Mouse (Mus musculus): ENCODE measurements around the gene Glg1. TPM values are rescaled to one million over a fixed set of nuclear protein-coding genes. Genes with fewer than 3 reads are reported as not detected.
"Not testable (repeated sequence)": the region's sequence is repeated elsewhere in the genome, so short reads cannot be mapped to it uniquely, and the experiment has no call there.

The Glg1 gene
- 65.2 and 75.4 TPM in 2 replicates for polyA plus RNA-seq (2015; fragmentation: Nextera tagmentation; extraction: Ambion mirVana)

DNA sequence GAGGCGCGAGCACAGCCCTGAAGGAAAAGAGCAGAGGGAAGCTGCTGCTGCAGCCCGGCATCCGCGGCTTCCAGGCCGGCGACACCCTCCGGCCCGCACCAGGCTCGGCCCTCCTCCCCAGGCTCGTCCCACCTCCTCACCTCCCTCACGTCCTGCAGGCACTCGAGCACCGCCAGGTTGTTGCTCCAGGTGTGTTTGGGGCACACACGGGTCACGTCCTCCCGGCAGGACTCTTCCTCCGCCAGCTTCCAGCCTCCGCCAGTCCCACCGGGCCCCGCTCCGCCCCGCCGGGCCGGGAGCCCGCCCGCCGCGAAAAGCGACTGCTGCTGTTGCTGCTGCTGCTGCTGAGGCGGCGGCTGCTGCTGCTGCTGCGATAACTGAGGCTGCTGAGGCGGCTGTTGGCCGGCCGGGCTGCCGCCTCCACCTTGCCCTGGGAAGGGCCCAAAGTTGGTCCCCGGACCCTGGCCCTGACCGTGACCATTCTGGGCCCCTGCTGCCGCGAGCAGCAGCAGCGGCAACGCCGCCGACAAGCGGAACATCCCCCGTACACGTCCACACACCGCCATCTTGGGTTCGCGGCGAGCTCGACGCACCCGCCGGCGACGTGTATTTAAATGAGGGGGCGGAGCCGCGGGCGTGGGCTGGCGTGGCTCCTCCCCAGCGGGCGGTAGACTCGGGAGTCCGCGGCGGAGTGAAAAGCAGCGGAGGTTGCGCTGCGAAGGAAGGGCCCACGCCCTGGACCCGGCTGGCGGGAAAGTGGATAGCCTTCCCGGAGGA, at the start of gene Glg1:
Gene Glg1 (minus strand): TSS at position 586 of the 777 bp plus-strand sequence.
- Histone ChIP-seq H3K4me2 (peak within 1 kb of the TSS; percentile 49), H3K4me1 (peaks cover 2% of the 10 kb centered on the region; the same call in 1 of the 2 replicates), H3K36me3 (no peaks in the 10 kb centered on the region), H3K27me3 (no peaks in the 10 kb centered on the region), H3K9me3 (no peaks in the 10 kb centered on the region), H3K4me3 (peak within 1 kb of the TSS; percentile 68), H3K27ac (peak within 1 kb of the TSS; percentile 100), H3K9ac (peak within 1 kb of the TSS; percentile 80)
- WGBS = under 1% methylated on average over 75 of the region's 76 CpGs
- peak; percentile 93 for ATAC-seq (ENCODE audit: insufficient number of reproducible peaks, low FRiP score, low TSS enrichment, low read depth)

DNA sequence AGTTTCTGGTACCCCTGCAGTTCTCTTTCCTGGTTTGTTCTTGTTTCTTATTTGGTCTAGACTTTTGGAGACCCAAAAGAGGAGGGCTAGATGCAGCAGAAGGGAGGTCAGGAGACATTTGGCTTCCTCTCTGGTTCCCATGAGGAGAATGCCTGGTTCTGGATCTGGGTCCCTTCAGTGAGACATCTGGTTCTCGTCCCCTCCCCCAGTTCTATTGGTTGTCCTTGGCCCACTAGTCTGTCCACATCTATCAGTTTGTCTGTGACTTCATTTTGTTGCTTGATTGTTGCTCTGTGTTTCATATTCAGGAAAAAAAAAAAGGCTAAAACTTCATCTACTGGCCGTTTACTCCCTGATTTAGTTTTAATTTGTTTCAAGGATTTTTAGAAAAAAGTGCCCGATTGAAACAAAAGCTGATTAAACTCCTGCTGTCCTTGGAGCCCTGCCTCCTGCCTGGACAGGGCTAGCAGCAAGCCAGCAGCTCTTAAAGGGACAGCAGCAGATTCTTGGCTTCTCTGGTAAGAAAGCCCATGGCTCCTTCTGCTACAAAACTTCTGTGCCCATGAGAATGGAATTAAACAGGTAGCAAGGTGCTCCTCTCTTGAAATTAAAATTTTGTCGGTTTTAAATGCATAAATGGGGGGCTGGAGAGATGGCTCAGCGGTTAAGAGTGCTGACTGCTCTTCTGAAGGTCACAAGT, 46.2 kb upstream of the Glg1 start:
- 29% methylated on average over 5 of the region's 5 CpGs for WGBS
- no peaks in the 10 kb centered on the region for H3K27me3 ChIP-seq
- no peak for ATAC-seq (ENCODE audit: insufficient number of reproducible peaks, low FRiP score, low TSS enrichment, low read depth)

DNA sequence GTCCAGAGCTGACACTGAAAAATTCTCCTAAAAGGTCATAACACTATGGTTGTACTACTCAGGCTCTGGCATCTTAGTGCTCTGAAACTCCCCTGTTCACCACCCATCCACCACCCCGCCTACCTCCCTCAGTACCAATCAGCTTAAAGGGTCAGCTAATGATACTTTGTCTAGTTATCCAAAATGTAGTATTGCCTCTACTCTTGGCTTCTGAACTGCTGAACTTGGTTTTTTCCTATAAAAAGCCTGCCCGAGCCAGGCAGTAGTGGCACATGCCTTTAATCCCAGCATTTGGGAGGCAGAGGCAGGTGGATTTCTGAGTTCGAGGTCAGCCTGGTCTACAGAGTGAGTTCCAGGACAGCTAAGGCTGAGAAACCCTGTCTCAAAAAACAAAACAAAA, 45.3 kb upstream of the Glg1 start:
- Histone ChIP-seq H3K4me2 (no peak overlapping the region), H3K4me3 (no peak overlapping the region), H3K27ac (no peak overlapping the region), H3K36me3 (no peaks in the 10 kb centered on the region), H3K4me1 (no peaks in the 10 kb centered on the region), H3K9me3 (no peaks in the 10 kb centered on the region), H3K9ac (no peak overlapping the region), H3K27me3 (no peaks in the 10 kb centered on the region)
- ATAC-seq (ENCODE audit: insufficient number of reproducible peaks, low FRiP score, low TSS enrichment, low read depth) = no peak
- WGBS = 89% methylated on average over 3 of the region's 3 CpGs

More for the DNA sequence above, 46.2 kb upstream of the Glg1 start:
- no peak overlapping the region for H3K4me2 ChIP-seq
- H3K9ac ChIP-seq = no peak overlapping the region
- no peaks in the 10 kb centered on the region for H3K4me1 ChIP-seq
- no peak overlapping the region for H3K4me3 ChIP-seq
- no peaks in the 10 kb centered on the region for H3K9me3 ChIP-seq
- H3K36me3 ChIP-seq = no peaks in the 10 kb centered on the region
- H3K27ac ChIP-seq = no peak overlapping the region

DNA sequence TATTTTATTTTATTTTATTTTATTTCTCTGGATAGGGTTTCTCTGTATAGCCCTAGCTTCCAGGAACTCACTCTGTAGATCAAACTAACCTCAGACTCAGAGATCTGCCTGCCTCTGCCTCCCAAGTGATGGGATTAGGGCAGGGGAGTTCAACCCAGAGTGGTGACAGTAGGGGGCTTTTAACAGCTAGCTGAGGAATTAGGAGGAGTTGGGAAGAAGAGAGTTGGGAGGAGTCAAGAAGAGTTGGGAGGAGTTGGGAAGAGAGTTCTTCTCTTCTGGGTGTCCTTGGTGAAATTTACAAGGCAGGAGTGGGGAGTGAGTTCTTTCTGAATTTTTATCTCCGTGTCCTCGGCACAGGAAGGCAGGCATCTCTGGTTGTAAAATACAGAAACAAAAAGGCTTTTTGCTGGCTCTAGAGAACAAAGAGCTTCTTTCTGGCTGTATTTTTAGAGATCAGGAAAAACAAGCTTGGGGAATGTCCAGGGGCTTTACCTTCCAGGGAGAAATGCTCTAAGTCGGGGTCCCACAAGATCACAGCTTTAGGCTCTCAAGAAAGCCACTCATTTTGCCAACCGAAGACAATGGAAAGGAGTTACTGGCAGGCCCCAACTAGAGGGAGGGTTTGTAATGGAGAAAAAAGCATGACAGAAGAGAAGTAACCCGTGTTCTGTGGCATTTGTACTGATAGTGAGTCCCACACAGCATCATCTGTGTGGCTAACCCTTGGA, 44.2 kb upstream of the Glg1 start:
- H3K36me3 ChIP-seq; H3K27ac ChIP-seq; H3K4me3 ChIP-seq; H3K27me3 ChIP-seq; H3K4me2 ChIP-seq; ATAC-seq (ENCODE audit: insufficient number of reproducible peaks, low FRiP score, low TSS enrichment, low read depth); H3K9ac ChIP-seq; H3K4me1 ChIP-seq; H3K9me3 ChIP-seq: not testable (repeated sequence)
- WGBS = 78% methylated on average over 5 of the region's 5 CpGs

DNA sequence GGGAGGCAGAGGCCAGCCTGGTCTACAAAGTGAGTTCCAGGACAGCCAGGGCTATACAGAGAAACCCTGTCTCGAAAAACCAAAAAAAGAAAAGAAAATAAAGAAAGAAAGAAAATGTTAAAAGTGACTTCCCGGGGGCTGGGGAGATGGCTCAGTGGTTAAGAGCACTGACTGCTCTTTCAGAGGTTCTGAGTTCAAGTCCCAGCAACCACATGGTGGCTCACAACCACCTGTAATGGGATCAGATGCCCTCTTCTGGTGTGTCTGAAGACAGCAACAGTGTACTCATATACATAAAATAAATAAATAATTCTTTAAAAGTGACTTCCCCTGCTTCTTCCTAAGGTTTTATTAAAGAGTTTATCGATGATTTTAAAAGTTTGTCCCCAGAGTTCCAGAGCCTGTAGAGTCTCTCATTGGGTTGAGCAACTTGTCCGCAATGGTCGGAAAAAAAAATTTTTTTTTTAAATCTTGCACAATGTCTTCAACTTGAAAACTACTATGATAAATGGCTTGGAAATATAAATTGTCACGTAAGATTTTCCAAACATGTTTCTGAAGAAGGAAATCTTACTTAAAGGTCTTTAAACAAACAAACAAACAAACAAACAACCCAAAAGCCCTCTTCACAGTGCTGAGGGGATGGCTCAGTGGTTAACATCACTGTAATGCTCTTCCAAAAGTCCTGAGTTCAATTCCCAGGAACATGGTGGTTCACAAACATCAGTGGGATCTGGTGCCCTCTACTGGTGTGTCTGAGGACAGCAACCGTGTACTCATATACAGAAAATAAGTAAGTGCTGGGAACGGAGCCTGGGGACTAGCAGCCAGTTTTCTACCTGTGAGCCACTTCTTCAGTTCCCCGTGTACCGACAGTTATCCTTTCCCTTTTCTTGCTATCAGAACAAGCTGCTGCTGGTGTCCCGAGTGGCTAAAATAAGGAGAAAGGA, 41.9 kb upstream of the Glg1 start:
- H3K36me3 ChIP-seq = peaks cover 10% of the 10 kb centered on the region
- H3K4me1 ChIP-seq = no peaks in the 10 kb centered on the region
- no peaks in the 10 kb centered on the region for H3K27me3 ChIP-seq
- peak overlapping the region; percentile 67 for H3K27ac ChIP-seq
- no peaks in the 10 kb centered on the region for H3K9me3 ChIP-seq
- no peak overlapping the region for H3K9ac ChIP-seq
- H3K4me2 ChIP-seq = peak overlapping the region; percentile 63
- 65% methylated on average over 11 of the region's 11 CpGs for WGBS
- peak overlapping the region; percentile 93 for H3K4me3 ChIP-seq
- ATAC-seq (ENCODE audit: insufficient number of reproducible peaks, low FRiP score, low TSS enrichment, low read depth) = no peak

DNA sequence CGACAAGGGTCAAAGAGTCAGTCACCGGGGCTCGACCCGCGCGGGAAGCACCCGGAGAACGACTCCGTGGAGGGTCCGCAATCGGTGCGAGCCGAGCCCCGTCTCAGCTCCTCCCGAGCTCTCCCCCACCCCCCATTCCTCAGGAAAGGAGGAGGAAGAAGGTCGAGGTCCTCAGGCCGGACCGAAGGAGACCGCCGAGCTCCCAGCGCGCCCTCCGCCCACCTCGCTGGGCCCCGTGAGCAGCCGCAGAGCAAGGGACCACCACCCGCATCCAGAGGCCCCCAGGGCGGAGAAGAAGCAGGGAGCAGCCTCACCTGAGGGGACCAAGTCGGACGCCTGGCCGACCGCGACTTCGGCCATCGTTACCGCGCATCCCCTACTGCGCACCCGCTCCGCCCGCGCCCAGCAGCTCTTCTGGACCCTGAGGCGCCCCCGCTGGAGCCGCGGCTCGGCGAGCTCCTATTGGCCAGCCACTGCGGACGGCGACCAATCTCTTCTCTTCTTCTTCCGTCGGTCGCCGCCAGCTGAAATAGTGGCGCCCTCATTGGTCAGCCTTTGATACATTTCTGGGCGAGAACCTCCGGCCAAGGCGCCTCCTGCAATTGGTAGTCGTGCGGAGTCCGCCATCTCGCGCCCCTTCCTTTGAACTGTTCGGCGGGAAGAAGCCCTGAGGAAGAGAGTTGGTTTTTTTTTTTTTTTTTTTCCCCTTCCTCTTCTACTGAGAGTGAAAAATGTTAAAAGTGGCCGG, 41.0 kb upstream of the Glg1 start, which contains the start of gene Rfwd3:
Gene Rfwd3 (minus strand): TSS at position 402 of the 748 bp plus-strand sequence.
- under 1% methylated on average over 66 of the region's 67 CpGs for WGBS
- Histone ChIP-seq H3K9me3 (no peaks in the 10 kb centered on the region), H3K27me3 (no peaks in the 10 kb centered on the region), H3K4me1 (no peaks in the 10 kb centered on the region), H3K4me3 (peak within 1 kb of the TSS; percentile 93), H3K36me3 (peaks cover 14% of the 10 kb centered on the region), H3K9ac (peak within 1 kb of the TSS; percentile 81), H3K4me2 (peak within 1 kb of the TSS; percentile 63), H3K27ac (peak within 1 kb of the TSS; percentile 89)
- ATAC-seq (ENCODE audit: insufficient number of reproducible peaks, low FRiP score, low TSS enrichment, low read depth) = peak; percentile 97

DNA sequence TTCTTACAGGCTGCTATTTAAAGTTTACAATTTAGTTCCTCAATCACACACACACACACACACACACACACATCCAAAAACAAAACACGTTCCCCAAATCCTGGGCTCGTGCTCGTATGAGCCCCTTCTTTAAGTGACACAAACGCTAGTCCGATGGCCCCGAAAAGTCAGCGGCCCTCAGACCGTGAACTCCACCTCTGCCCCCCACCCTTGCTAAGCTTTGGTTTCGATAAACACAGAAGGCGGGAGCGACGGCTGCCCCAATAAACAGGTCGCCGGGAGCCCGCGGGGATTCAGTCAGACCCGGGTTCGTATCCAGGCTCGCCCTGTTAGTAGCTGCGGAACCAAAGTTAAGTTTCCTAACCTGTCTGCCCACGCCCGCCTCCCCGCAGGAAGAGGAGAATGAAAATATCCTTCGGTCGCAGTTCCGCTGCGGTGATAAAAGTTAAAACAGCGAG, 40.4 kb upstream of the Glg1 start:
- peak overlapping the region; percentile 63 for H3K4me2 ChIP-seq
- peak overlapping the region; percentile 93 for H3K4me3 ChIP-seq
- H3K9ac ChIP-seq = peak overlapping the region; percentile 81
- ATAC-seq (ENCODE audit: insufficient number of reproducible peaks, low FRiP score, low TSS enrichment, low read depth) = no peak
- H3K27me3 ChIP-seq = no peaks in the 10 kb centered on the region
- H3K27ac ChIP-seq = peak overlapping the region; percentile 89
- WGBS = under 1% methylated on average over 28 of the region's 28 CpGs
- peaks cover 18% of the 10 kb centered on the region for H3K36me3 ChIP-seq
- no peaks in the 10 kb centered on the region for H3K4me1 ChIP-seq
- no peaks in the 10 kb centered on the region for H3K9me3 ChIP-seq

DNA sequence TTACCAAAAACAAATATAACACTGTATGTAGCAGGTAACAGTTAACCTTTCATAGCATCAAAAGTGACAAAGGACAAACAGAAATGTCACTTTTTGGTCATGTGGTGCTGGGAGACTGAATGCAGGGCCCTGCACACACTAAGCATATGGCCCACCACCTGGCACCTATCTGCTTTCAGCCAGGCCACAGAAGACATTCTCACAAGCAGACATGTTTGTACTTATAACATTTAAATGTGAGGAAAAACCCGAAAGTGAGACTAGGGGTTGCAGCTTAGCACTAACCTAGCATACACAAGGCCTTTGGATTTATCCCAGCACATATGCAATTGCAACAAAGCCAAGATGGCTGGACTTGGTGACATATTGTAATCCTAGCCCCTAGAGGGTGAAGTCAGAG, 39.0 kb upstream of the Glg1 start:
- ATAC-seq (ENCODE audit: insufficient number of reproducible peaks, low FRiP score, low TSS enrichment, low read depth) = no peak
- 72% methylated on average over 1 of the region's 1 CpGs for WGBS
- no peak overlapping the region for H3K9ac ChIP-seq

DNA sequence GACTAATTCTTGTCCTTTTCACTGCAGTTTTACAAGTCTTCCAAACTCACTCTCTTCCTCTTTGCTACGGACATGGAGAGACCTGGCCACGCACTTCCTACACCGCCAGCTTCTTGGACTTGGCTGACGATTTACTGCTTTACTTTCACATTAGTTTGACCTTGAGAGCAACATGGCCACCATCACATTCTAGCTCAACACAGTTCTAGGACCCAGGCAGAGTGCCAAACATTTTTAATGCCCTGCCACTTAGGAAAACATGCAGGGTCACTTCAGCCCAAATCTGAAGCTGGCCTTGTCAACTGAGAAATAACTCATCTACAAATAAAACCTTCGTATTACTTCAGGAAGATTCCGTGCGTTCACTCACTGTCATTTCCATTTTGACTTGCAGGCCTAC, 32.7 kb upstream of the Glg1 start:
- Histone ChIP-seq H3K27ac (no peak overlapping the region), H3K27me3 (no peaks in the 10 kb centered on the region), H3K4me1 (no peaks in the 10 kb centered on the region), H3K4me2 (no peak overlapping the region), H3K9me3 (no peaks in the 10 kb centered on the region), H3K4me3 (no peak overlapping the region), H3K36me3 (peaks cover 75% of the 10 kb centered on the region), H3K9ac (no peak overlapping the region)
- no peak for ATAC-seq (ENCODE audit: insufficient number of reproducible peaks, low FRiP score, low TSS enrichment, low read depth)
- WGBS = 90% methylated on average over 7 of the region's 7 CpGs

More for the DNA sequence above, 39.0 kb upstream of the Glg1 start:
- Histone ChIP-seq H3K4me3 (no peak overlapping the region), H3K9me3 (no peaks in the 10 kb centered on the region), H3K36me3 (peaks cover 31% of the 10 kb centered on the region), H3K4me2 (no peak overlapping the region), H3K27ac (no peak overlapping the region), H3K27me3 (no peaks in the 10 kb centered on the region), H3K4me1 (no peaks in the 10 kb centered on the region)

DNA sequence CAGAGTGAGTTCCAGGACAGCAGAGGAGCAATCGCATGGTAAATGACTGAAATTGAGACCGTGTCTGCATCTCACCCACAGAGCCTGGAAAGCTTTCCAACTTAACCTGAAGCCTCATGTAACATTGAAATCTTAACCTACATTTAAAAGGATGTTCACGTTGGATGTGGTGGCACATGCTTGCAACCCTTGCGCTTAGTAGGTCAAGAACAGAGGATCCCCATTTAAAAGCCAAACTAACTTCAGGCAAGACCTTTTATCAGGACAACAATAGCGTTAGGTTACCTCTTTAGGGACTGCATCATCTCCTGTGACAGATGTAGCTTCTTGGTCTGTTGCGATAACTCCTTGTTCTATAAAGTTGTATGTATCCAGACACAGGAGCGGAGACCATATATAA, 31.6 kb upstream of the Glg1 start:
- no peak overlapping the region for H3K4me2 ChIP-seq
- no peaks in the 10 kb centered on the region for H3K4me1 ChIP-seq
- no peak overlapping the region for H3K4me3 ChIP-seq
- ATAC-seq (ENCODE audit: insufficient number of reproducible peaks, low FRiP score, low TSS enrichment, low read depth) = no peak
- 96% methylated on average over 7 of the region's 7 CpGs for WGBS
- no peak overlapping the region for H3K9ac ChIP-seq
- no peaks in the 10 kb centered on the region for H3K9me3 ChIP-seq
- no peak overlapping the region for H3K27ac ChIP-seq
- H3K36me3 ChIP-seq = peaks cover 80% of the 10 kb centered on the region
- H3K27me3 ChIP-seq = no peaks in the 10 kb centered on the region

Data from limb, embryonic 15.5 days (tissue).